Mouse (Mus musculus) B cell, adult 67 days (primary cell): Measurements from ENCODE around the gene Rnf149. TPM values are rescaled to one million over a fixed set of nuclear protein-coding genes. Genes with fewer than 3 reads are reported as not detected.

Experiments
- total RNA-seq, 2 experiments: library from RNA; stranded (reverse); gene quantifications; 4 replicates each; pipeline ENCODE4 v1.2.4; 2023

The Rnf149 gene
- total RNA-seq = 10 to 100 TPM; 13.7 to 15.3 TPM

GRCm38 (mm10) chr1:39577253-39577705 lies at the start of gene Rnf149:
Gene Rnf149 (minus strand): TSS chr1:39577405.

GRCm38 (mm10) chr1:39534831-39535230 lies 42.4 kb downstream of the Rnf149 start, which contains the start of gene Cnot11:
Gene Cnot11 (plus strand): TSS chr1:39534992.

Other genes with a start within 250 kb of the Rnf149 start
- 1,000 to 10,000 TPM; 1,423 to 1,640 TPM for gene Rpl31, start 209.6 kb downstream of the Rnf149 start, total RNA-seq
- gene Tbc1d8, start 98.7 kb downstream of the Rnf149 start, total RNA-seq = 1 to 10 TPM in 1 of 2 experiments, under 1 TPM in 1; 0.92 to 2.7 TPM
- gene Cnot11, start 42.4 kb downstream of the Rnf149 start, total RNA-seq = 10 to 100 TPM; 26.2 to 29.3 TPM
- not detected for gene Creg2, start 74.1 kb upstream of the Rnf149 start, total RNA-seq
- gene Rfx8, start 143.6 kb upstream of the Rnf149 start, total RNA-seq = not detected
- gene Gm3646, start 227.9 kb upstream of the Rnf149 start, total RNA-seq = not detected